Mouse (Mus musculus): ENCODE results near the gene Olfr544. TPM values are rescaled to one million over a fixed set of nuclear protein-coding genes. Genes with fewer than 3 reads are reported as not detected.

Gene Olfr544
- polyA plus RNA-seq (2021): not detected

DNA sequence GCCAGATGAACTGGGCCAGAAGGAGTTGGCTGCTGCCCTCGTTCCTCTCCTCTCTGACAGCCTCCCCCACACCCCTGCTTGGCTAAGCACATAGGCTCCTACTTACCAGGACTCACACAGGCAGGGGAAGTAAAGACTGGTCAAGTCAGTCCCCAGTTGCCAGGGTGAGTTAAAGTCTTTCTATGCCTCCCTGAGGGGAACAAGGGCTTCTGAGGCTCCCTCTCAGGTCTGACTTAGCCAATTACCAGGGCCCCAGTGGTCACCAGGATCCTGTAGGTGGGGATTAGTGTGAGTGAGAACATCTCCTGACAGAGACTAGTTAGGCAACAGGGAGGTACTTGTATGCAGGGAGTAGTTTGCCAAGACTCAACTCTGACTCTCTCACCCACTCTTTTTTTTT, at the start of gene Olfr544:
TSS of gene Olfr544 (minus strand) at position 153 of the 400 bp plus-strand sequence.
- no peak for TF ChIP-seq CTCF (IDR thresholded peaks at IDR 0.05)

DNA sequence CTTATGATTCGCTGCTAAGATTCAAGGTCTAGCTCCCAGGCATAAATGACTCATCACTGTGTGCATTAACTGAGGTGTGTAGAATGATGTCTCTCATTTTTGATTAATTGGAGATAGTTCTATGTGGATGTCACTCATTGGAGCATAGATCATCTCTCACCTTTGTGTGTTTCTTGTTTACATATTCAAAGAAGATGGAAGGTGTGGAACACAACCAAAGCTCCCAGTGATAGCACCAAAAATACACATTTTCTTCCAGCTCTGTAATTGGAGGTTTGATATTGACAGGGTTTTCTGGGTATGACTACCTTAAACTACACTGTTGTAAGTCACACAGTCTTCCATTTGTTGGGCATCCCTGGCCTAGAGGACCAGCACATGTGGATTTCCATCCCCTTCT, 46.3 kb upstream of the Olfr544 start, which contains the start of gene Olfr547:
TSS of gene Olfr547 (plus strand) at position 301 of the 400 bp plus-strand sequence.
- in situ Hi-C loops (cut with MboI; ENCODE audit: low pct_unique_long_range_greater_than_20kb): no loop called here
- ChIA-PET POLR2A (no interaction called here), CTCF (no interaction called here)
- DNase-seq (ENCODE audit: low read depth, low spot score) (no peak), ATAC-seq (no peak)
- TF ChIP-seq CTCF (IDR thresholded peaks at IDR 0.05): no peak
- peaks cover 20% of the 10 kb centered on the region for H3K27me3 ChIP-seq

More for the DNA sequence above, at the start of gene Olfr544:
- ATAC-seq (no peak), DNase-seq (ENCODE audit: low read depth, low spot score) (no peak)
- ChIA-PET CTCF (no interaction called here), POLR2A (no interaction called here)
- in situ Hi-C loops (cut with MboI; ENCODE audit: low pct_unique_long_range_greater_than_20kb): no loop called here
- H3K27me3 ChIP-seq: no peaks in the 10 kb centered on the region

DNA sequence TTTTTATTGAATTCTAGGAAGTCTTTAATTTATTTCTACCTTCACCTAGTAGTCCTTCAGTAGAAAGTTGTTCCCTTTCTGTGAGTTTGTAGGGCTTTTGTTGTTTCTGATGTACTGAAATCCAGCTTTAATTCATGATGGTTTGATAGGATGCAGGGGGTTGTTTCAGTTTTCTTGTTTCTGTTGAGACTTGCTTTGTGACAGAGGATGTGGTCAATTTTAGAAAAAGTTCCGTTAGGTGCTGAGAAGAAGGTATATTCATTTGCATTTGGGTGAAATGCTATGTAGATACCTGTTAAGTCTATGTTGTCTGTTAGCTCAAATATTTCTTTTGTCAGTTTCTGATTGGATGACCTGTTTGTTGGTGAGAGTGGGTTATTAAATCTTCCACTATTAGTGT, 40.9 kb upstream of the Olfr544 start:
- in situ Hi-C loops (cut with MboI; ENCODE audit: low pct_unique_long_range_greater_than_20kb): no loop called here
- TF ChIP-seq CTCF (IDR thresholded peaks at IDR 0.05): no peak
- no peak for ATAC-seq
- peaks cover 14% of the 10 kb centered on the region for H3K27me3 ChIP-seq
- ChIA-PET CTCF (no interaction called here), POLR2A (no interaction called here)
- no peak for DNase-seq (ENCODE audit: low read depth, low spot score)

DNA sequence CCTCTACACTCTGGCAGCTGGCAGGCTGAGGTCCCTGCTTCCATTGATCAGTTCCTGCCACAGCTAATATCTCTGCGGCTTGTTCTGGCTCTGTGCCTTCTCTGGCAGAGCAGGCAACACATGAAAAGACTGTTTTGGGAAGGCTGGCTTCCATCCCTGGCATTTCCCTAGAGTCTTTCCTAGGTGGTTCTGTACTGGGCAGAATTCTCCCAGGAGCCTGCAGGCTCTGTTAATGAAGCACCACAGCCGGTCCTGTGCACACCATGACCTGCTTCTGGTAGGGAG, 28.9 kb upstream of the Olfr544 start:
- no peaks in the 10 kb centered on the region for H3K27me3 ChIP-seq
- CTCF ChIA-PET: no interaction called here
- POLR2A ChIA-PET: no interaction called here
- in situ Hi-C loops (cut with MboI; ENCODE audit: low pct_unique_long_range_greater_than_20kb): no loop called here
- ATAC-seq (no peak), DNase-seq (ENCODE audit: low read depth, low spot score) (no peak)
- TF ChIP-seq CTCF (IDR thresholded peaks at IDR 0.05): no peak

DNA sequence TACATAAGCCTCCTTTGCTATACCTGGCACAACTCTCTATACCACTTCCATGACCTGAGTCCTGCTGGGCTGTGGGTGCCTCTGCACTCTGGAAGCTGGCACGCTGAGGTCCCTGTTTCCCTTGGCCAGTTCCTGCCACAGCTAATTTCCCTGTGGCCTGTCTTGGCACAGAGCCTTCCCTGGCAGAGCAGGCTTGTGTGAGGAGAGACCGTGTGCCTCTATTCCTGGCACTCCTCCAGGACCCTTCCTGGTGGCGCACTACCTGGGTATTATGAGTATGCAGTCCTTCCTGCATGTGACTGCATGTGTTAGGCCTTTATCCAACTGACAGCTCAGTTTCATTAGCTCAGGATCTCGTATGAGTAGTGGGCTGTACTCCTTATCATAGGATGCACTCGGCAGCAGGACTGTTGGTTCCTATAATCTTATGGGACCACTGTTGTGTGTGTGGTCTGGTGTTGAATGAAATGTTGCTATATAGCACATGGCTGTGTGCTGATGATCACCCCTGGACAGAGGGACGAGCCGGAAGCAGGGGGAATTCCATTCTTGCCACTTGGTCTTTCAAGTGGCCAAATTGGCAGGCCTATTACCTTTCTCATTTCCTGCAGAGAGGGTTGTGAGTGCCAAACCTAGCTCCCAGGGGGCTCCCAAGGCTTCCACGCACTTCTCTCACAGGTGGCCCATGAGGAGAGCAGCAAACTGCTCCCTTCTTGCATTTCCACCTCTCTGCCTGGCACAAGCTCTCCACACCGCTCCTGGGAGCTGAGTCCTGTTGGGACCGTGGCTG, 28.3 kb upstream of the Olfr544 start:
- ATAC-seq: no peak
- TF ChIP-seq CTCF (IDR thresholded peaks at IDR 0.05): no peak
- CTCF ChIA-PET: interaction anchor here (0.9 kb wide), 1 partner anchor 121 kb away, joined by 3 read pairs; no protein-coding TSS in a partner anchor
- in situ Hi-C loops (cut with MboI; ENCODE audit: low pct_unique_long_range_greater_than_20kb): no loop called here
- POLR2A ChIA-PET: no interaction called here
- no peaks in the 10 kb centered on the region for H3K27me3 ChIP-seq
- DNase-seq (ENCODE audit: low read depth, low spot score): no peak

DNA sequence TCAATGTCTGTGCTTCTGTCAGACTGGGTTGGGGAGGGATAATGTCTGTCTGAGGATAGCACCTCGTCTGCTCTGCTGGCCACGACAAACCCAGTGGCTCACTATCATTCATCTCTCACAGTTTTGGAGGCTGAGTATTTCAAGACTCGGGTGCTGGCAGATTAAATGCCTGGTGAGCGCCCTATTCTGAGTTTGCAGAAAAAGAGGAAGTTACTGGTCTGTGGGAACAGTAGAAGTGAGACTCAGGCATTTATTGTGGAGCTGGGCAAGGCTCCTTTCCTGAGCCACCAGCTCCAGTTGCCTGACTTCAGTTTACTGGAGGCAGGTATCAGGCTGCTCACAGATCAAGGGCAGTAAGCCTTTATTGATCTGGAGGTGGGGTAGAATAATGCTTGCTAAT, 26.0 kb upstream of the Olfr544 start:
- ChIA-PET CTCF (interaction anchor here (1.2 to 1.6 kb wide), 2 partner anchors 10 to 228 kb away, joined by 3 to 4 read pairs; no protein-coding TSS in a partner anchor), POLR2A (no interaction called here)
- in situ Hi-C loops (cut with MboI; ENCODE audit: low pct_unique_long_range_greater_than_20kb): no loop called here
- DNase-seq (ENCODE audit: low read depth, low spot score) (no peak), ATAC-seq (no peak)
- no peak for TF ChIP-seq CTCF (IDR thresholded peaks at IDR 0.05)
- H3K27me3 ChIP-seq: no peaks in the 10 kb centered on the region

DNA sequence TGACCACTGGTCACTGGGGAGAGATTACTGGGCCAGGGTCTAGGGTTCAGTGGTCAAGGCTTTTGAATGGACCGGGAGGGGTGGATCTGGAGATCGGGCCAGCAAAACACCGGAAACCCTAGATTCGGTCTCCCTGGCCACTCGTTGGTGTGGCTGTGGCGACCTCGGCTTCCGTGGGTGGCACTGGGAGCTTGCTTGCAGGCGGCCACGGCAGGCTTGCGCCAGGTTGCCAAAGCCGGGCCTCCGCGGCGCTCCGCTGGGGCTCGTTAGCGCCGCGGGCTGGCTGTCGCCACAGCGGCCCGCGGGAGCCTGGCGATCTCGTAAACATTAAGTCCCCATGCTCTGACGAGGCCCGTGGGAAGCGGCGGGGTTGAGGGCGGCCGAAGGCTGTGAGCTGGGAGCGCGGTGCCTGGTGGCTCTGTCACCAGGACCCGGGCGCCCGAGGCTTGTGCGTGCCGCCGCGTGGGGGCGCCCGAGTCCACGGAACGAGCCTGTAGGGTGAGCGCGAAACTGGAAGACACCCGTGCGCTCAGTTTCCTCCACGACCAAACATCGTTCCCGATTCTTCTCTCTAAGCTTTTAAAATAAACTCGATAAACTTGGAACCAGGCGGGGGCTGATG, 24.8 kb upstream of the Olfr544 start:
- ATAC-seq: peak; percentile 96
- DNase-seq (ENCODE audit: low read depth, low spot score): no peak
- peak; percentile 100 for TF ChIP-seq CTCF (IDR thresholded peaks at IDR 0.05)
- in situ Hi-C loops (cut with MboI; ENCODE audit: low pct_unique_long_range_greater_than_20kb): no loop called here
- H3K27me3 ChIP-seq: no peaks in the 10 kb centered on the region
- POLR2A ChIA-PET: no interaction called here
- CTCF ChIA-PET: interaction anchor here (0.8 to 1.8 kb wide), 6 partner anchors 9 to 229 kb away, joined by 3 to 17 read pairs (median 4); partner anchors contain the start of gene Olfr554

DNA sequence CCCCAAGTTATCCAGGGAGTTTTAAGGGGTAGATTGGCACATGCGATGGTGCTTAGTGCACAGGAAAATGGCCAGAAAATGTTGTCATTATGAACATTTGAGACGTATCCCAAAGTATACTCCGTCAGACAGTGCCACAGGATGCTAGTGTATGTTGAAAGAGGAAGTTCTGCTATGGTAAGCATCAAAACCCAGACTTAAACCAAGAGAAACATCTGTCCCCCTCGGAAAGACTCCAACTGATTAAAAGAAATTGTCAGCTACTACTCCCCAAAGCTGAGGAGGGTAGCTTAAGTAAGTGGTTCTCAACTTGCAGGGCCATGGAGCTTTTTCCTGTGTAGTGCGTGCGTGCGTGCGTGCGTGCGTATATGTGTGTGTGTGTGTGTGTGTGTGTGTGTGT, 23.8 kb upstream of the Olfr544 start:
- POLR2A ChIA-PET: no interaction called here
- CTCF ChIA-PET: interaction anchor here (1.7 to 1.8 kb wide), 2 partner anchors 12 to 125 kb away, joined by 3 to 17 read pairs; partner anchors contain the start of genes Olfr545 and Olfr554
- ATAC-seq: no peak
- in situ Hi-C loops (cut with MboI; ENCODE audit: low pct_unique_long_range_greater_than_20kb): no loop called here
- H3K27me3 ChIP-seq: no peaks in the 10 kb centered on the region
- no peak for DNase-seq (ENCODE audit: low read depth, low spot score)
- TF ChIP-seq CTCF (IDR thresholded peaks at IDR 0.05): no peak

DNA sequence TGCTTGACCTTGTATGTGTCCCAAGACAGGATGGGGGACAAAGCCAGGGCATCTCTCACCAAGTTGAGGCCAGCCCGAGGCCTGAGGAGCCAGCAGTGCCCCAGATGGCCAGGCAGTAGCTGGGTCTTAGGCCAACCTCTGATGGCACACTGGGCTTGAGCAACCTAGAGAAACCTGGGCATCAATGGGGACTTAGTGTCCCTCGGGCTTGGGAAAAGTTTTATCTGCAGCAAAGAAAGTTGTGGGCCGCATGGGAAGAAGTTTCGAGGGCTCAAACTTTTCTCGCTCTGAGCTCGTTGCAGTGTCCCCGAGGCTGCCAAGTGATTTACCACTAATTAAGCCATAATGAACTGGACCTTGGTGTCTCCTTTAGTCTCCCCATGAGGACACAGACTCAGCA, 21.6 kb upstream of the Olfr544 start:
- no peak for TF ChIP-seq CTCF (IDR thresholded peaks at IDR 0.05)
- in situ Hi-C loops (cut with MboI; ENCODE audit: low pct_unique_long_range_greater_than_20kb): loop anchor here (5.0 kb wide), 2 partner anchors 128 to 408 kb away; partner anchors contain the start of genes Olfr554 and Olfr571
- CTCF ChIA-PET: no interaction called here
- POLR2A ChIA-PET: no interaction called here
- H3K27me3 ChIP-seq: no peaks in the 10 kb centered on the region
- DNase-seq (ENCODE audit: low read depth, low spot score) (no peak), ATAC-seq (no peak)

DNA sequence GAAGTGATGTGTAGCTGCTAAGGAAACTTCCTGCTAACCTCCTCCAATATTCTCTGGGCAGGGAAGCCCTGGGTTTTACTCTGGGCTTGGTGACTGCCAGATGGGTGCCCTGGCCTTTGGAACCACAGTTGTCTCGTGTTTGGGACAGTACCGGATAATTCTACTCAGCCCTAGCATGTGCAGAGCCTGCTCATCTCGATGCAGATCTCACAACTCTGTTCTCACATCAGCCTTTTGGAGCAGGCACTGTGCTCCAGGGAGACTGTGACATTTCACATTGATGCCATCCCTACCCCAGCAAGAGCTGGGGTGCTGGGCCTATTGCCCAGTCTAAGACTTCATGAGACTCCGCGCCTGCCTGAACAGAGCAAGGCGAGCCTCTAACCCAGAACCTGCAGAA, 20.6 kb upstream of the Olfr544 start:
- POLR2A ChIA-PET: no interaction called here
- DNase-seq (ENCODE audit: low read depth, low spot score): no peak
- no peak for TF ChIP-seq CTCF (IDR thresholded peaks at IDR 0.05)
- CTCF ChIA-PET: no interaction called here
- no peaks in the 10 kb centered on the region for H3K27me3 ChIP-seq
- ATAC-seq: no peak
- in situ Hi-C loops (cut with MboI; ENCODE audit: low pct_unique_long_range_greater_than_20kb): loop anchor here (5.0 kb wide), 2 partner anchors 129 to 409 kb away; partner anchors contain the start of genes Olfr554 and Olfr571

DNA sequence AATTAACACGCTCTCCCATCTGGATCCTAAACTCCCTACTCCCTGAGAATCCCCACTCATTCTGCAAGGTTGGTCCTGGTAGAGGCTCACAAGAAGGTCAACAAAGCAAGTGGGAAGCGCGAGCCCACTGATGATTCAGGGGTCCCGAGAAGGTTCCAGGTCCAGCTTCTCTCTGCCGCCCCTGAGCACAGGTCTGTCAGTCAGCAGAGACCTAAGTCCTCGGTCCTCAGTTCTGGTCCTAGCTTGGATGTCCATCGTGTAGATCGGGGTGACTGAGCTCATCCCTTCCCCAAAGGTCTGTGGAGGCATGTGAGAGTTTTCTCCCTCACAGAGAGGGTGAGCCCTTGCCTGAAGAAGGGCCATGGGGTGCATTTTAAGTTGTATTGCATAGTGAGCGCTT, 20.0 kb upstream of the Olfr544 start:
- H3K27me3 ChIP-seq: no peaks in the 10 kb centered on the region
- DNase-seq (ENCODE audit: low read depth, low spot score) (no peak), ATAC-seq (no peak)
- in situ Hi-C loops (cut with MboI; ENCODE audit: low pct_unique_long_range_greater_than_20kb): loop anchor here (5.0 kb wide), 2 partner anchors 129 to 409 kb away; partner anchors contain the start of genes Olfr554 and Olfr571
- ChIA-PET CTCF (interaction anchor here (1.4 kb wide), 1 partner anchor 128 kb away, joined by 4 read pairs; no protein-coding TSS in a partner anchor), POLR2A (no interaction called here)
- TF ChIP-seq CTCF (IDR thresholded peaks at IDR 0.05): no peak
